Mouse (Mus musculus) layer of hippocampus, adult 9-10 months (tissue): ENCODE measurements around the gene Spast.

Experiments used
- DNase-seq: peaks from one replicate; pipeline ENCODE4 v3.0.0; 2022; ENCODE audit warnings: low spot score

Spast gene

GRCm38 (mm10) chr17:74424401-74425005, 85.7 kb downstream of the Spast start:
- DNase-seq: no peak

DNA sequence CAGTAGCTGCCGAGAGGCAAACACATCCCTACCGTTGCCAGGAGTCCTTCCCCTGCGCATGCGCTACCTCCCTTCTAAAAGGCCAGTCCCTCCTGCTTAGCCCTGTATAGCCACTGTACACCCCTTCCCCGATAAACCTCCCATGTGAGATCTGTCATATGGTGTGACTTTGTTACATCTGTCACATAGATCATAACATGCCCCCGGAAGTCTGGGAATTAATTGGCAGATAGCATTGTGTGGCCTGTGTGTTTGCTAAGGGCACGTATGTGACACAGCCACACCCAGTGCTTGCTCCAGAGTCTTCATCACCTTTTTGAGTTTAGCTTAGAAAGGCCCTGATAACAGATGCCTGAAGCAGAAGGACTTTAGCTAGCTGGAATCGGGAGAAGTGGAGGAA, 91.3 kb downstream of the Spast start:
- no peak for DNase-seq

DNA sequence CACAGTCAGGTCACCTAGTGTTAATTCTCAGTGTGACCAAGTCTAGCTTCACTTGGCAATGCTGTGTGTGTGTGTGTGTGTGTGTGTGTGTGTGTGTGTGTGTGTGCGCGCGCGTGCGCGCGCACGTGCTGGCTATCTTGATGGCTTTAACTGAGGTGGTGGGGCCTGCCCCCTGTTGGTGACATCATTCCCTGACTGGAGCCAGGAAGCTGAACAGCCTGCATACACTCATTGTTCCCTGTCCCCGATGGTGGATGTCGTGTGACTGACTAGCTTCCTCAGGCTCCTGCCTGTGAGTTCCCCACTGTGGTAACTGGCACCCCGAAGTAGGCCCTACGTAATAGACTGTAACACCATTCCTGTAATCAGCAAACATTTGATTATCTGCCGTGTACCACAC, 92.7 kb downstream of the Spast start:
- DNase-seq: no peak

DNA sequence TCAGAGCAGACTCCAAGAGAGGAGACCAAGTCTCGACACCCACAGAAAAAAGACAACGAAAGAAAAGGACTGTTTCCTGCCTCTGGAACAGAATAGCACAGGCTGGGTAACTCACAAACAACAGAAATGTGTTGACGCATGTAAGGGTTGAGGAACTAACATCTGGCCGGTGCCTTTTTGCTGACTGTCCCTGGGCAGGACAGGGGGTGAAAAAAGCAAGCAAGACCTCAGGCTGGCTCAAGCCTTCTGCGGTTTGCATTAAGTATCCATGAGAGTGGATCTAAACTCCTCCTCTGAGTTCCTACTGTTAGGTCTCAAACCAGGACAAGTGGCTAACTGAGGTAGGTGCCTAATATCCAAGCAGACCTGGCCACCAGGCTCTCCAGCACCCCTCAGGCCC, 93.8 kb downstream of the Spast start:
- DNase-seq: no peak

DNA sequence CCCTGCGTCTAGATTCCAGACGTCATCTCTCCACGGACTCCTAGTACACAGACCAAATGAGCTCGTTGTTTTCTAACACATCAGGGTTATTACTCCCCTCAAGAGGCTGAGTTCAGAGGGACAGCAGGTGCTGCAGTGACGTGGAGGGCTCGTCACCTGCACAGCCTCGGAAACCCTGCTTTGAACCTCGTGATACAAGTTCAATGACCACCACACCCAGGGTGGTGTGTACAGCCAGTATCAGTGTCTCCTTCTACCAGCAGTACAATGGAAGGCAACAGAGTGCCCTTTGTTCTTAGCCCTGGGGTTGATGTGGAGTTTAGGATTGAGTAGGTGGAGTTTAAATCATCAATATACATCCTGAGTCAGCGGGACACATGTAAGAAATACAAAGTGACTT, 99.0 kb downstream of the Spast start:
- DNase-seq: no peak

DNA sequence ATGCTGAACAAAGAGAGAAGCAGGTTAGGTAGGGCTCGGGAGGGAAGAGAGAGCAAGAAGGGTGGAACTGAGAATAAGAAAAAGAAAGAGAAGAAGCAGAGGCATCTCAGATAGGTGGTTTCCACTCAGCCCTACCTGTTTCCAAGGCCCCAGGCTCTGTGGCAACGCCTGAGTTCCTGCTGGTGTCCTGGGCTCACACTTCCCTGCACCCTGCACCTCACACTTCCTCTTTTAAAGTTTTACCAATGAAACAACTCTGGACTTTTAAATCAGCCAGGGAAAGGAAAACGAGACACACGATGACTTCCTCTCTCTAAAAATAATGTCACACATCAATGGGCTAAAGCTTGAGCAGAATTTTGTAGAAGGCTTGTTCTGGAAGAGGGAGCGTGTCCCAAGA, 101.7 kb downstream of the Spast start:
- DNase-seq: no peak
